In the genomic region with DNA sequence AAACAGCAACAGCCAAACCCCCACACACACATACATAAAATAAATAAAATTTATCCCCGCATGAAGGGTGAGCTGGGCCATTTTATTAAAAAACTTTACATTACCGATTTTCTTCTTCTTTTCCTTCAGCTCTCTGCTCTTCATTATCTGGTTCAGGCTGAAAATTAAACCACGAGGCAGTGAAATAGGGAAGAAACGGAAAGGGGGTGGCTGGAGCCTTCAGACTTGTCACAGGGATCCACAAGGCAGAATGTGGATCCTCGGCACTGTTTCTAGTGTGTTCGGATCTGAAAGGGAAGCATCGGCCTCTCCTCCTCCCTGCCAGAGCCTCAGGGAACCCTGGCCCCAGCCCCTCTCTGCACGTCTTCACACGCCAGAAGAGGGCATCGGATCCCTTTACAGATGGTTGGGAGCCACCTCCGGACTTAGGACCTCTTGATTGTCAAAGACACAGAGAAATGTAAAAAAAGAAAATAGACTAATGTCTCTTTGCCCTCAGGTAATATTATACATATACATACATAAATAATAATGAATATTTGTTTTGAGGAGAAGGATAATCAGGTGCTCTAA, we compare ENCODE assay signal across 10 mouse cellular contexts. TPM values are rescaled to one million over a fixed set of nuclear protein-coding genes. Genes with fewer than 3 reads are reported as not detected.
DNase-seq lines count a peak whose midpoint lies in the region; ATAC-seq and TF ChIP-seq lines count a peak whose summit lies in the region.
"Had no signal": no experiment of that assay in that cellular context is flagged by ENCODE, and none has a peak within 500 bp of the region (broad histone marks: within the 10 kb centered on the region; RNA-seq: fewer than 3 reads in every experiment).

No protein-coding gene starts in this region.

- no peak overlapping the region for H3K9ac ChIP-seq in kidney, postnatal 0 days (ENCODE audit: low read depth, low read length)
- H3K9ac ChIP-seq in CH12.LX (ENCODE audit: insufficient read depth, low read depth), result no peak overlapping the region
- 0 out of 2 replicates have a peak overlapping the region, but pooled peaks have one; percentile 2 for H3K9ac ChIP-seq in liver, embryonic 11.5 days (ENCODE audit: low read depth, low read length)
- H3K9ac ChIP-seq: heart, embryonic 15.5 days had no signal

- peak; percentile 31 for TF ChIP-seq RAD21 in CH12.LX (IDR thresholded peaks at IDR 0.05; ENCODE audit: low read depth, low read length)

- TF ChIP-seq POLR2A in CH12.LX (IDR thresholded peaks at IDR 0.05; ENCODE audit: low read depth, low read length), result no peak

- no peak for ATAC-seq in kidney, postnatal 0 days (replicated peaks; ENCODE audit: low FRiP score, low read depth)
- ATAC-seq in liver, embryonic 11.5 days (replicated peaks; ENCODE audit: low FRiP score), result peak; percentile 57; the same call in 1 of the 2 replicates
- ATAC-seq: forebrain, embryonic 16.5 days had no signal

- peak; percentile 61 for TF ChIP-seq CTCF in kidney, postnatal 0 days (IDR thresholded peaks at IDR 0.05; ENCODE audit: low read depth)
- peak in 1 of 2 experiments; percentile 45; a peak in 2 of 4 replicates for TF ChIP-seq CTCF in CH12.LX (conservative IDR thresholded peaks at IDR 0.05 in 1 of 2, IDR thresholded peaks at IDR 0.05 in 1 of 2; ENCODE audit: low read depth in 2 of 2, low read length in 2 of 2)

- TF ChIP-seq EP300 in CH12.LX (IDR thresholded peaks at IDR 0.05; ENCODE audit: low read length), result no peak

- H3K27ac ChIP-seq in kidney, postnatal 0 days, result no peak overlapping the region
- no peak overlapping the region for H3K27ac ChIP-seq in CH12.LX (ENCODE audit: insufficient read depth, low read depth)
- H3K27ac ChIP-seq in liver, embryonic 11.5 days (ENCODE audit: low read depth, low read length), result no peak overlapping the region

- peak; percentile 54 for DNase-seq in kidney, postnatal 0 days (ENCODE audit: low spot score)
- DNase-seq in kidney, adult 9 months, result no peak
- DNase-seq in CH12.LX (ENCODE audit: extremely low read depth), result no peak
- peak; percentile 26 for DNase-seq in Muller cell, postnatal 12 days (ENCODE audit: inconsistent ontology term)
- DNase-seq in liver, embryonic 11.5 days (ENCODE audit: low spot score), result no peak
- no peak for DNase-seq in frontal cortex, adult 2 months (ENCODE audit: extremely low spot score in 1 of 2, low spot score in 1 of 2)
- DNase-seq in cerebellum, adult 9-11 months, result no peak
- DNase-seq: cerebellum, adult 11-12 months had no signal

- H3K4me1 ChIP-seq in kidney, postnatal 0 days (replicated peaks; ENCODE audit: insufficient read depth, low read length), result 0 out of 2 replicates have a peak, but pooled peaks cover 3% of the 10 kb centered on the region
- peaks cover 10 to 23% of the 10 kb centered on the region in 2 experiments for H3K4me1 ChIP-seq in CH12.LX (ENCODE audit: control insufficient read depth in 1 of 2, insufficient read depth in 2 of 2)
- H3K4me1 ChIP-seq in liver, embryonic 11.5 days (replicated peaks; ENCODE audit: control insufficient read depth, insufficient read depth, low read length), result peaks cover 31% of the 10 kb centered on the region

- H3K36me3 ChIP-seq in kidney, postnatal 0 days (ENCODE audit: insufficient read depth, low read length), result no peaks in the 10 kb centered on the region
- peaks cover 0 to 23% of the 10 kb centered on the region in 2 experiments for H3K36me3 ChIP-seq in CH12.LX (replicated peaks in 1 of 2; ENCODE audit: control insufficient read depth in 1 of 2, insufficient read depth in 1 of 2, low read length in 1 of 2)
- no peaks in the 10 kb centered on the region; the same call in 1 of the 2 replicates for H3K36me3 ChIP-seq in liver, embryonic 11.5 days (ENCODE audit: control insufficient read depth, insufficient read depth, low read length)
- H3K36me3 ChIP-seq: heart, embryonic 15.5 days had no signal

- no peaks in the 10 kb centered on the region for H3K79me2 ChIP-seq in CH12.LX (replicated peaks; ENCODE audit: control insufficient read depth, extremely low read depth, insufficient read depth, poor library complexity, severe bottlenecking)

- H3K27me3 ChIP-seq in kidney, postnatal 0 days (ENCODE audit: insufficient read depth, low read length), result no peaks in the 10 kb centered on the region
- H3K27me3 ChIP-seq in CH12.LX (replicated peaks), result no peaks in the 10 kb centered on the region
- H3K27me3 ChIP-seq in liver, embryonic 11.5 days (replicated peaks; ENCODE audit: control insufficient read depth, insufficient read depth, low read length), result no peaks in the 10 kb centered on the region
- H3K27me3 ChIP-seq: heart, embryonic 15.5 days had no signal

- WGBS in kidney, postnatal 0 days, result 35% methylated on average over 11 of the region's 11 CpGs
- WGBS in liver, embryonic 11.5 days, result 30% methylated on average over 11 of the region's 11 CpGs

- no peaks in the 10 kb centered on the region for H3K9me3 ChIP-seq in kidney, postnatal 0 days (replicated peaks; ENCODE audit: low read length)
- no peaks in the 10 kb centered on the region for H3K9me3 ChIP-seq in CH12.LX (replicated peaks; ENCODE audit: low read length)
- no peaks in the 10 kb centered on the region for H3K9me3 ChIP-seq in liver, embryonic 11.5 days (ENCODE audit: control insufficient read depth, low read length)
- H3K9me3 ChIP-seq: heart, embryonic 15.5 days had no signal

- dilution Hi-C loops in CH12.LX (cut with MboI; ENCODE audit: extremely low pct_ligation_motif_present, extremely low pct_unique_long_range_greater_than_20kb, low sequenced_read_pairs), result no loop called here

- in situ Hi-C loops in CH12.LX (cut with MboI; ENCODE audit: low pct_ligation_motif_present, low pct_unique_long_range_greater_than_20kb, low sequenced_read_pairs), result loop anchor here (10.0 kb wide), 1 partner anchor 258 kb away; no protein-coding TSS in a partner anchor

- no peak overlapping the region for H3K4me3 ChIP-seq in kidney, postnatal 0 days (replicated peaks; ENCODE audit: low read depth, low read length)
- no peak overlapping the region for H3K4me3 ChIP-seq in CH12.LX (replicated peaks in 1 of 3; ENCODE audit: low read depth in 2 of 3, low read length in 2 of 3, poor library complexity in 1 of 3)
- H3K4me3 ChIP-seq in liver, embryonic 11.5 days (ENCODE audit: low read depth, low read length), result no peak overlapping the region
- H3K4me3 ChIP-seq: heart, embryonic 15.5 days had no signal

- H3K4me2 ChIP-seq in kidney, postnatal 0 days (ENCODE audit: low read length), result no peak overlapping the region
- no peak overlapping the region for H3K4me2 ChIP-seq in CH12.LX (ENCODE audit: insufficient read depth, low read depth, poor library complexity, severe bottlenecking)
- peak overlapping the region; percentile 22; the same call in 1 of the 2 replicates for H3K4me2 ChIP-seq in liver, embryonic 11.5 days
- H3K4me2 ChIP-seq: heart, embryonic 15.5 days had no signal

TF ChIP-seq in CH12.LX, 34 proteins besides CTCF, POLR2A, EP300 and RAD21:
- TF ChIP-seq SMC3 (IDR thresholded peaks at IDR 0.05; ENCODE audit: low read depth, low read length) (peak; percentile 32; the same call in 1 of the 2 replicates), BHLHE40 (IDR thresholded peaks at IDR 0.05; ENCODE audit: low read depth, low read length) (no peak)
TF ChIP-seq in CH12.LX: peak in this region for 1.

RNA-seq across cellular contexts. Expression of a gene that starts 20.4 kb away (rescaled TPM):
- 318 and 344 TPM in 2 replicates for polyA plus RNA-seq in kidney, postnatal 0 days (2015; fragmentation: Nextera tagmentation; extraction: Ambion mirVana)
- total RNA-seq in CH12.LX (2012; rRNA removed) (512 and 606 TPM in 2 replicates), CH12.LX (2014; rRNA removed) (699 and 784 TPM in 2 replicates)
- 405 and 413 TPM in 2 replicates for polyA plus RNA-seq in CH12.LX (2012; ENCODE audit: insufficient read length, low read depth)
- polyA plus RNA-seq in liver, embryonic 11.5 days (2014; fragmentation: Nextera tagmentation; extraction: Ambion mirVana), result 308 and 337 TPM in 2 replicates
- 120 and 143 TPM in 2 replicates for polyA plus RNA-seq in frontal cortex, adult 2 months (2012; rRNA removed)

RNA-seq across cellular contexts. Expression of a gene that starts 25.3 kb away (rescaled TPM):
- 14.8 and 17.1 TPM in 2 replicates for polyA plus RNA-seq in kidney, postnatal 0 days (2015; fragmentation: Nextera tagmentation; extraction: Ambion mirVana)
- 6.2 and 6.3 TPM in 2 replicates for total RNA-seq in CH12.LX (2012; rRNA removed)
- 3.0 and 3.5 TPM in 2 replicates for total RNA-seq in CH12.LX (2014; rRNA removed)
- 9.4 and 9.8 TPM in 2 replicates for polyA plus RNA-seq in CH12.LX (2012; ENCODE audit: insufficient read length, low read depth)
- polyA plus RNA-seq in liver, embryonic 11.5 days (2014; fragmentation: Nextera tagmentation; extraction: Ambion mirVana), result 8.7 TPM in 2 replicates
- polyA plus RNA-seq in frontal cortex, adult 2 months (2012; rRNA removed), result 25.3 and 26.1 TPM in 2 replicates

RNA-seq across cellular contexts. Expression of a gene that starts 36.2 kb away (rescaled TPM):
- 0.22 and 0.42 TPM in 2 replicates for polyA plus RNA-seq in kidney, postnatal 0 days (2015; fragmentation: Nextera tagmentation; extraction: Ambion mirVana)
- total RNA-seq in CH12.LX (2012; rRNA removed), result 0.38 TPM in 2 replicates
- 0.15 and 0.23 TPM in 2 replicates for total RNA-seq in CH12.LX (2014; rRNA removed)
- 0.10 TPM in 1 of 2 replicates, not detected in the other for polyA plus RNA-seq in CH12.LX (2012; ENCODE audit: insufficient read length, low read depth)
- polyA plus RNA-seq in liver, embryonic 11.5 days (2014; fragmentation: Nextera tagmentation; extraction: Ambion mirVana), result 1.5 and 1.6 TPM in 2 replicates
- polyA plus RNA-seq in frontal cortex, adult 2 months (2012; rRNA removed), result 0.52 and 0.55 TPM in 2 replicates

Comparison
In these comparisons a context has a peak if more than half of its experiments do, and no peak if none do; other contexts are left out.
1. DNase-seq: peak in kidney, postnatal 0 days (single experiment) and Muller cell, postnatal 12 days (single experiment); none in kidney, adult 9 months (single experiment), CH12.LX (single experiment), liver, embryonic 11.5 days (single experiment), frontal cortex, adult 2 months (0 of 2) and cerebellum, adult 9-11 months (single experiment).